9 mouse cellular contexts compared by ENCODE assay signal in the genomic region with DNA sequence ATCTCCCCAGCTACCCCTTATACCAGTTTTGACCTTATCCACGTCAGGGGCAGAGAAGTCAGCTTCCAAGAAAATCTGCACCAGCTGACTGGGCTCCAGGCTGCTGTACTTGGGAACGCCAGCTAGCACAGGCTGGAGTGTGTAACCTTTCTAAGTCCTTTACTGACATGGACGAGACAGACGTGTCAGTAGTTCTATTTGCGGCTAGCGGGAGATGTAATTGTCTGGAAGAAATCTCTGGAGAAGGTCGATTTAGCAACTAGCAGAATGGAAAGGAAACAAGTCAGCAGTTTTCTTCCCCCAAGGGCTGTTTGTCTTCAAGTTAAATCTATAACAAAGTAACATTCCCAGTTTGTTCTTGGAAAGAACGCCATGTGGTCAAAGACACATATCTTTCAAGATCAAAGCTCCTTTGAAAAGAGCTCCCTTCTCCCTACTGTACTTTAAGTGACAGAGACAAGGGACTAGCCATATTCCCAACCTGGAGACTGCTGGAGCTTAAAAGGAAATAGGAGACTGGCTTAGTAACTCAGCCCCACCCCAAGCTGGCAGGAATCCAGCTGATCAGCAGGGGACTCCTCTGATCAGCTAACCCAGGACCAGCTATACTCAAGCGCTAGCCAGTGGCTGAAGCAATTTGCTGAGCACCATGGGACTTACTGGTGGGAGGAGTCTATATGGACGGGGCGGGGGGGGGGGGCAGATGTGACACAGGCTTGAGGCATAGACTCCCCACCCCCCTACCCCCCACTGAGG. TPM values are rescaled to one million over a fixed set of nuclear protein-coding genes. Genes with fewer than 3 reads are reported as not detected.
A peak's percentile ranks its signal among the peaks of the same experiment; 100 is the strongest.
DNase-seq lines count a peak whose midpoint lies in the region; ATAC-seq and TF ChIP-seq lines count a peak whose summit lies in the region.
"Had no signal": no experiment of that assay in that cellular context is flagged by ENCODE, and none has a peak within 500 bp of the region (broad histone marks: within the 10 kb centered on the region; RNA-seq: fewer than 3 reads in every experiment).

No protein-coding gene starts in this region.

- H3K9me3 ChIP-seq in embryonic facial prominence, embryonic 15.5 days (replicated peaks), result no peaks in the 10 kb centered on the region
- H3K9me3 ChIP-seq in hindbrain, embryonic 14.5 days (ENCODE audit: control insufficient read depth, low read length), result no peaks in the 10 kb centered on the region
- H3K9me3 ChIP-seq: liver, embryonic 15.5 days had no signal

- no peak overlapping the region for H3K4me2 ChIP-seq in embryonic facial prominence, embryonic 15.5 days (replicated peaks)
- no peak overlapping the region for H3K4me2 ChIP-seq in hindbrain, embryonic 14.5 days (replicated peaks)
- H3K4me2 ChIP-seq: liver, embryonic 15.5 days had no signal

- H3K27ac ChIP-seq in embryonic facial prominence, embryonic 15.5 days (replicated peaks), result 0 out of 2 replicates have a peak overlapping the region, but pooled peaks have one; percentile 22
- no peak overlapping the region; the same call in 1 of the 2 replicates for H3K27ac ChIP-seq in hindbrain, embryonic 14.5 days
- H3K27ac ChIP-seq: liver, embryonic 15.5 days had no signal

- 38% methylated on average over 11 of the region's 11 CpGs for WGBS in lung, adult 2 months
- 14% methylated on average over 11 of the region's 11 CpGs for WGBS in embryonic facial prominence, embryonic 15.5 days
- WGBS in hindbrain, embryonic 14.5 days, result 19% methylated on average over 11 of the region's 11 CpGs

- peaks cover 2% of the 10 kb centered on the region; the same call in 1 of the 2 replicates for H3K4me1 ChIP-seq in lung, adult 2 months (ENCODE audit: control insufficient read depth, insufficient read depth, low read length)
- H3K4me1 ChIP-seq in embryonic facial prominence, embryonic 15.5 days, result peaks cover 19% of the 10 kb centered on the region
- H3K4me1 ChIP-seq in hindbrain, embryonic 14.5 days (replicated peaks; ENCODE audit: control insufficient read depth, insufficient read depth, low read length), result peaks cover 21% of the 10 kb centered on the region

- TF ChIP-seq POLR2A in lung, adult 2 months (IDR thresholded peaks at IDR 0.05; ENCODE audit: borderline replicate concordance, extremely low read depth, low read depth, low read length), result no peak

- no peak overlapping the region for H3K4me3 ChIP-seq in lung, adult 2 months (replicated peaks; ENCODE audit: extremely low read depth, low read depth, low read length)
- H3K4me3 ChIP-seq in embryonic facial prominence, embryonic 15.5 days (replicated peaks), result no peak overlapping the region
- no peak overlapping the region for H3K4me3 ChIP-seq in hindbrain, embryonic 14.5 days (replicated peaks; ENCODE audit: low read length)
- H3K4me3 ChIP-seq: liver, embryonic 15.5 days had no signal

- no peak overlapping the region for H3K9ac ChIP-seq in embryonic facial prominence, embryonic 15.5 days
- H3K9ac ChIP-seq in hindbrain, embryonic 14.5 days, result no peak overlapping the region
- H3K9ac ChIP-seq: liver, embryonic 15.5 days had no signal

- TF ChIP-seq CTCF in lung, adult 2 months (IDR thresholded peaks at IDR 0.05; ENCODE audit: insufficient read depth, low read length), result no peak

- ATAC-seq in embryonic facial prominence, embryonic 15.5 days (ENCODE audit: insufficient number of reproducible peaks, low FRiP score, low TSS enrichment, low read depth), result peak; percentile 68
- peak; percentile 38; the same call in 1 of the 2 replicates for ATAC-seq in hindbrain, embryonic 14.5 days (ENCODE audit: low FRiP score)
- no peak for ATAC-seq in erythroid progenitor cell, adult 5-6 weeks (replicated peaks; ENCODE audit: low FRiP score, poor library complexity, severe bottlenecking)

- H3K27me3 ChIP-seq in embryonic facial prominence, embryonic 15.5 days, result no peaks in the 10 kb centered on the region
- no peaks in the 10 kb centered on the region for H3K27me3 ChIP-seq in hindbrain, embryonic 14.5 days (ENCODE audit: control insufficient read depth, insufficient read depth, low read length)

- H3K36me3 ChIP-seq in embryonic facial prominence, embryonic 15.5 days, result no peaks in the 10 kb centered on the region
- no peaks in the 10 kb centered on the region for H3K36me3 ChIP-seq in hindbrain, embryonic 14.5 days (replicated peaks; ENCODE audit: control insufficient read depth, insufficient read depth)
- H3K36me3 ChIP-seq: liver, embryonic 15.5 days had no signal

- DNase-seq in lung, adult 18-20 months, result peak; percentile 42 to 65
- DNase-seq in lung, adult 2 months, result no peak
- DNase-seq in hindbrain, embryonic 14.5 days (ENCODE audit: low spot score), result peak; percentile 68
- DNase-seq in lung, postnatal 10 days, result peak; percentile 67
- DNase-seq in T-cell, adult 2 months (ENCODE audit: low spot score), result no peak
- no peak for DNase-seq in right cerebral cortex, adult 18-20 months

RNA-seq across cellular contexts. Expression of a gene that starts 44.8 kb away (rescaled TPM):
- 10.3 and 13.3 TPM in 2 replicates for polyA plus RNA-seq in lung, adult 2 months (2012; rRNA removed)
- 10.8 and 11.4 TPM in 2 replicates for polyA plus RNA-seq in embryonic facial prominence, embryonic 15.5 days (2015; fragmentation: Nextera tagmentation; extraction: Ambion mirVana)
- 5.2 and 6.1 TPM in 2 replicates for polyA plus RNA-seq in hindbrain, embryonic 14.5 days (2014; fragmentation: Nextera tagmentation; extraction: Ambion mirVana)
- 417 and 527 TPM in 2 replicates for total RNA-seq in erythroid progenitor cell, adult 5-6 weeks (2015; ENCODE audit: low replicate concordance)
- total RNA-seq in erythroid progenitor cell, adult 5-6 weeks (2017; ENCODE audit: low replicate concordance), result 189 and 211 TPM in 2 replicates

Comparison
In these comparisons a context has a peak if more than half of its experiments do, and no peak if none do; other contexts are left out.
1. DNase-seq: peak in lung, adult 18-20 months (2 of 2), hindbrain, embryonic 14.5 days (single experiment) and lung, postnatal 10 days (single experiment); none in lung, adult 2 months (single experiment), T-cell, adult 2 months (single experiment) and right cerebral cortex, adult 18-20 months (single experiment).